Mouse (Mus musculus) megakaryocyte, embryonic 14.5 days (primary cell): Measurements from ENCODE around the gene Alad.

ENCODE experiments used
- FLI1 ChIP-seq: IDR thresholded peaks from 2 replicates; pipeline ENCODE4 v1.6.1; 2012; ENCODE audit warnings: low read length, inconsistent platforms, mixed read lengths
- GATA1 ChIP-seq: IDR thresholded peaks from 3 replicates; pipeline ENCODE4 v1.6.1; 2012; ENCODE audit warnings: mixed read lengths, low read length, inconsistent platforms, borderline replicate concordance

- TF ChIP-seq GATA1 (no peak), FLI1 (no peak)
These were observed 12.9 kb downstream of the Alad start for GRCm38 (mm10) chr4:62506798-62507197.
